Mouse (Mus musculus) E14TG2a.4 (cell line): Measurements from ENCODE around the gene Vmn1r231.

Experiments used
- CTCF ChIP-seq: conservative IDR thresholded peaks from 2 replicates; pipeline ENCODE4 v1.5.1; 2014; ENCODE audit warnings: low read length
- POU5F1 ChIP-seq: IDR thresholded peaks from 2 replicates; pipeline ENCODE4 v1.6.1; 2014; ENCODE audit warnings: low read length, borderline replicate concordance

- no peak for TF ChIP-seq CTCF
- no peak for TF ChIP-seq POU5F1
Measured at GRCm38 (mm10) chr17:20944226-20944625, 39.3 kb upstream of the Vmn1r231 start.
